Mouse (Mus musculus): ENCODE results near the gene Nppc. TPM values are rescaled to one million over a fixed set of nuclear protein-coding genes. Genes with fewer than 3 reads are reported as not detected.

Nppc gene
- polyA plus RNA-seq (2015; fragmentation: Nextera tagmentation; extraction: Ambion mirVana) = 1.6 and 3.2 TPM in 2 replicates

DNA sequence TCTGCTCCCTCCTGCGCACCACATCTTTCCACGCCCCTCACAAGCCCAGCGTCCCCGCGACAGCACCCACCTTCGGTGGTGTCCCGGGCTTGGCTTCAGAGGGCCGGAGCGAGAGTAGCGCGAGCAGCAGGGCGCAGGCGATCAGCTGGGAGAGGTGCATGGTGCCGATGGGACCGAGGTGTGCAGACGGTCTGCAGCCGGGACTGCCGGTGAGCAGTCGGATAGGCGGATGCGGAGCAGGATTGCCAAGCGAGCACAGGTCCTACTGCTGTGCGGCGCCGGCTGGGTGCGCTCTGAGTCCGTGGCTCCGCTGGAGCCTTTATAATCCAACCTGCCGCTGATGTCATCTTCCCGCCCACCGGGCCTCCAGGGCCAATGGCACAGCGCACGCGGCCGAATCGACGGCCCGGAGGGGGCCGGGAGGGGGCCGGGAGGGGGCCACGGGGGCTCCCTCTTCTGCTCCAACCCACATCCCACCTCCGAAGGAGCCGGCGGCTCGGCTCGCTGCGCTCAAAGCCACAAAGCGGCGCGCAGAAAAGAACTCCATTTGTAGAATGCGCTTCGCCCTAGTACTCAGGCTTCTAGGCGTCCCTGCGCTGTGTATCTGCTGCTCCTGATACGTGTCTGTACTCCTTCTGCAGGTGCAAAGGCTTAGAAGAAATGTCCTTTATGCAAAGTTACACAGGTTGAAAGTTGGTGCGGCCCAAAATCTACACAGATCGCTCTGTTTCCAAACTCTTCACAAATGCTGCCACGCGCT lies at the start of gene Nppc:
Gene Nppc, minus strand, starts transcription at position 293 of the 760 bp plus-strand sequence.
- Histone ChIP-seq H3K9ac (peak within 1 kb of the TSS; percentile 61), H3K9me3 (no peaks in the 10 kb centered on the region), H3K4me3 (peak within 1 kb of the TSS; percentile 55), H3K27me3 (peaks cover 66% of the 10 kb centered on the region), H3K36me3 (no peaks in the 10 kb centered on the region), H3K27ac (no peak within 1 kb of the TSS), H3K4me2 (peak within 1 kb of the TSS; percentile 98), H3K4me1 (peaks cover 20% of the 10 kb centered on the region)
- peak; percentile 87 for ATAC-seq (ENCODE audit: insufficient number of reproducible peaks, insufficient read depth, low FRiP score, low TSS enrichment, low read depth)
- WGBS = 3% methylated on average over 59 of the region's 59 CpGs

- no peak overlapping the region for H3K9ac ChIP-seq
- H3K4me1 ChIP-seq = no peaks in the 10 kb centered on the region
- no peak overlapping the region for H3K27ac ChIP-seq
- no peaks in the 10 kb centered on the region for H3K36me3 ChIP-seq
- WGBS = 91% methylated on average over 4 of the region's 4 CpGs
- H3K9me3 ChIP-seq = no peaks in the 10 kb centered on the region
- H3K4me3 ChIP-seq = no peak overlapping the region
- H3K4me2 ChIP-seq = no peak overlapping the region
- ATAC-seq (ENCODE audit: insufficient number of reproducible peaks, insufficient read depth, low FRiP score, low TSS enrichment, low read depth) = no peak
- no peaks in the 10 kb centered on the region for H3K27me3 ChIP-seq
Measured at GRCm38 (mm10) chr1:86719391-86719790, 49.0 kb upstream of the Nppc start.

- Histone ChIP-seq H3K4me3 (no peak overlapping the region), H3K9ac (no peak overlapping the region), H3K9me3 (no peaks in the 10 kb centered on the region), H3K4me1 (no peaks in the 10 kb centered on the region), H3K36me3 (no peaks in the 10 kb centered on the region), H3K27ac (no peak overlapping the region), H3K27me3 (no peaks in the 10 kb centered on the region), H3K4me2 (no peak overlapping the region)
- no peak for ATAC-seq (ENCODE audit: insufficient number of reproducible peaks, insufficient read depth, low FRiP score, low TSS enrichment, low read depth)
- WGBS = 92% methylated on average over 1 of the region's 1 CpGs
Measured at GRCm38 (mm10) chr1:86718190-86718589, 47.8 kb upstream of the Nppc start.

DNA sequence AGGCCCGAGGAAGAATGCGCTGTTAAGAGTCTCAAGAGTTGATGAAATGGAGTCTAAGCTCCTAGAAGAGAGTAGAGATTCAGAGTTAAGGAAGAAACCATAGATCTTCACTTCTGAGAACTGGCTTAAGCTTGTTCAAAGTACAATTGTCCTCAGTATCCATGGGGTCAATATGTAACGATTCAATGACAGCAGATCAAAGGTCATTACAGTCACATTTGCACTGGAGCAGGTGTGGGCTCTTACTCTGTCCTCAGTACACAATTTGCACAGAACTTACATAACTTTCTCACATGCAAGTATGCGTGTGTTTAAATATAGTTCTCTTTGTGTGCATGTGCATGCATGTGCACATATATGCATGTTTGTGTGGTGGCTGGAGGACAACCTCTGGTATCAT lies 42.7 kb upstream of the Nppc start:
- no peaks in the 10 kb centered on the region for H3K9me3 ChIP-seq
- ATAC-seq (ENCODE audit: insufficient number of reproducible peaks, insufficient read depth, low FRiP score, low TSS enrichment, low read depth) = no peak
- H3K9ac ChIP-seq = no peak overlapping the region
- H3K4me1 ChIP-seq = no peaks in the 10 kb centered on the region
- no peak overlapping the region for H3K4me2 ChIP-seq
- WGBS = 91% methylated on average over 4 of the region's 4 CpGs
- H3K27me3 ChIP-seq = no peaks in the 10 kb centered on the region
- H3K4me3 ChIP-seq = no peak overlapping the region
- H3K27ac ChIP-seq = no peak overlapping the region
- no peaks in the 10 kb centered on the region for H3K36me3 ChIP-seq

GRCm38 (mm10) chr1:86712045-86712444 lies 41.7 kb upstream of the Nppc start:
- no peak overlapping the region for H3K27ac ChIP-seq
- ATAC-seq (ENCODE audit: insufficient number of reproducible peaks, insufficient read depth, low FRiP score, low TSS enrichment, low read depth) = no peak

DNA sequence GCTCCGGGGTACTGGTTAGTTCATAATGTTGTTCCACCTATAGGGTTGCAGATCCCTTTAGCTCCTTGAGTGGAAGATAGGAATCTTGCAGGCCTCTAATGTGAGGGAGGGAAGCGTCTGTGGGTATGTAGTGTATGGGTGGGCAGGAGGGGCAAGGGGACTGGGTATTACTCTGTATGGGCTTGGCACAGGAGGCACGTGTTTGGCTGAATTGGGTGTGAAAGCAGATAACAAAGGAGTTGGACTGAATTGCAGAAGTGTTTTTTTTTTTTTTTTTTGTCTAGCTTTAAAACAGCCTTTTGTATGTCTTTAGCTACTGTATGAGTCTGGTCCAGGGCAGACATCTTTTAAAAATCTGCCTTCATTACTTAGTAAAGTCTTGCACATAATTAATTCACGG lies 39.2 kb upstream of the Nppc start:
- no peak overlapping the region for H3K27ac ChIP-seq
- no peaks in the 10 kb centered on the region for H3K9me3 ChIP-seq
- no peak overlapping the region for H3K9ac ChIP-seq
- no peaks in the 10 kb centered on the region for H3K36me3 ChIP-seq
- no peaks in the 10 kb centered on the region for H3K27me3 ChIP-seq
- H3K4me3 ChIP-seq = no peak overlapping the region
- no peak overlapping the region for H3K4me2 ChIP-seq
- WGBS = 86% methylated on average over 4 of the region's 4 CpGs
- H3K4me1 ChIP-seq = peaks cover 6% of the 10 kb centered on the region
- no peak for ATAC-seq (ENCODE audit: insufficient number of reproducible peaks, insufficient read depth, low FRiP score, low TSS enrichment, low read depth)

More at GRCm38 (mm10) chr1:86712045-86712444, 41.7 kb upstream of the Nppc start:
- no peak overlapping the region for H3K4me3 ChIP-seq
- no peaks in the 10 kb centered on the region for H3K27me3 ChIP-seq
- H3K9ac ChIP-seq = no peak overlapping the region
- no peaks in the 10 kb centered on the region for H3K9me3 ChIP-seq
- no peaks in the 10 kb centered on the region for H3K4me1 ChIP-seq
- 86% methylated on average over 2 of the region's 2 CpGs for whole genome bisulfite sequencing
- H3K4me2 ChIP-seq = no peak overlapping the region
- no peaks in the 10 kb centered on the region for H3K36me3 ChIP-seq

DNA sequence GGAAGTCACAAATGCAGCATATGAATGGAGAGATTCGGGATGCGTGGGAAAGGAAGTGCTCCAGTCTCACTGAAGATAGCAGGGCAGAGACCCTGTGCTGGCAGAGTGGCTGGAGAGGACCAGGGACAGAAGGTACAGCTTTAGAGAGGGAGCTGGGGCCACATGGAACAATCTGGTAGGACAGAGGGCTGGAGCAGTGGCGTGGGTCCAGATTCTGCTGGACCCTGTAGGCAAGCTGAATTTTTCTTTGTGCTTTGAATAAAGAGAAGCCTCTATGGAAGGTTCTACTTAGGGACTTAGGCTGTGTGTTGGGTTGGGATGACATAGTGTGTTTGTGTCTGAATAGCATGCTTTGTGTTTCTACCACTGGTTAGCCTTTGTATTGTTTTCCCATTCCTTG lies 35.1 kb upstream of the Nppc start:
- ATAC-seq (ENCODE audit: insufficient number of reproducible peaks, insufficient read depth, low FRiP score, low TSS enrichment, low read depth) = no peak
- 88% methylated on average over 3 of the region's 3 CpGs for WGBS
- peak overlapping the region; percentile 14; the same call in 1 of the 2 replicates for H3K4me2 ChIP-seq
- H3K4me1 ChIP-seq = peaks cover 12% of the 10 kb centered on the region
- H3K4me3 ChIP-seq = 0 out of 2 replicates have a peak overlapping the region, but pooled peaks have one; percentile 4
- H3K9me3 ChIP-seq = no peaks in the 10 kb centered on the region
- no peaks in the 10 kb centered on the region for H3K36me3 ChIP-seq
- no peak overlapping the region for H3K27ac ChIP-seq
- H3K27me3 ChIP-seq = no peaks in the 10 kb centered on the region
- no peak overlapping the region for H3K9ac ChIP-seq

- Histone ChIP-seq H3K27ac (peak overlapping the region; percentile 86), H3K4me2 (peak overlapping the region; percentile 86), H3K36me3 (no peaks in the 10 kb centered on the region), H3K27me3 (no peaks in the 10 kb centered on the region), H3K9me3 (no peaks in the 10 kb centered on the region), H3K4me3 (peak overlapping the region; percentile 97), H3K4me1 (peaks cover 12% of the 10 kb centered on the region), H3K9ac (peak overlapping the region; percentile 96)
- ATAC-seq (ENCODE audit: insufficient number of reproducible peaks, insufficient read depth, low FRiP score, low TSS enrichment, low read depth) = no peak; the same call in none of the 2 replicates
- under 1% methylated on average over 27 of the region's 27 CpGs for whole genome bisulfite sequencing
Measured at GRCm38 (mm10) chr1:86703965-86704326, 33.6 kb upstream of the Nppc start.

GRCm38 (mm10) chr1:86703300-86703964 lies 33.1 kb upstream of the Nppc start, which contains the start of gene Dis3l2:
Gene Dis3l2 (plus strand): TSS chr1:86703808.
- peak; percentile 83 for ATAC-seq (ENCODE audit: insufficient number of reproducible peaks, insufficient read depth, low FRiP score, low TSS enrichment, low read depth)
- Histone ChIP-seq H3K27ac (peak within 1 kb of the TSS; percentile 86), H3K4me2 (peak within 1 kb of the TSS; percentile 86), H3K9me3 (no peaks in the 10 kb centered on the region), H3K36me3 (no peaks in the 10 kb centered on the region), H3K4me3 (peak within 1 kb of the TSS; percentile 97), H3K9ac (peak within 1 kb of the TSS; percentile 96), H3K27me3 (no peaks in the 10 kb centered on the region), H3K4me1 (peaks cover 12% of the 10 kb centered on the region)
- 2% methylated on average over 54 of the region's 54 CpGs for WGBS

- Histone ChIP-seq H3K4me2 (no peak overlapping the region), H3K36me3 (no peaks in the 10 kb centered on the region), H3K9me3 (no peaks in the 10 kb centered on the region), H3K27ac (no peak overlapping the region), H3K27me3 (no peaks in the 10 kb centered on the region), H3K9ac (no peak overlapping the region), H3K4me3 (no peak overlapping the region), H3K4me1 (peaks cover 17% of the 10 kb centered on the region)
- WGBS = 79% methylated on average over 7 of the region's 7 CpGs
- ATAC-seq (ENCODE audit: insufficient number of reproducible peaks, insufficient read depth, low FRiP score, low TSS enrichment, low read depth) = no peak
Measured at GRCm38 (mm10) chr1:86700367-86700766, 30.0 kb upstream of the Nppc start.

DNA sequence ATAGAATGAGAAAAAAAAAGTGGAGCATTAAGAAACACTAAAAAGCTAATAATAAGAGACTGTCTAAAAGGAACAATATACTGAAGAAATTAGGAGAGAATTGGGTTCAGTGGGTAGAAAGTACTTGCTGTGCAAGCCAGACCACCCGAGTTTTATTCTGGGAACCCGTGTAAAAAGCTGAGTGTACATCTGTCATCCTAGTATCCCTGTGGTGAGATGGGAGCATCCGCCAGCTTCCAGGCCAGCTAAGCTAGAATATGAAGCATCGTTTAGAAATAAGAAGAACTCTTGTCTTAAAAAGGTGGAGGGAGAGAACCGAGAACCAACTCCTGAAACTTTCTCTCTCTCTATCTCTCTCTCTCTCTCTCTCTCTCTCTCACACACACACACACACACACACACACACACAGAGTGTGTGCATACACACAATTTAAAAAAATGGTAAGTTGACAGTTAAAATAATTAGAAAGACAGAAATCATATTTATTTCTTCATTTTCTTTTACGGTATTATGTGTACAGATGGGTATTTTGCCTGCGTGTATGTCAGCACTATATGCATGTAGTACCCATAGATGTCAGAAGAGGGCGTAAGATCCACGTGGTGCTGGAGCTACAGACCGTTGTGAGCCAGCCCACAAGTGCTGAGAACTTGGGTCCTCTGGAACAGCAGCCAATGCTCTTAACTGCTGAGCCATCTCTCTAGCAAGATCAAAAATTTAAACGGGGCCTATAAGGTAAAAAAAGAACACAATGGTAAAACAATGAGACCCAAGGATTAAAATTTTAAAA lies 29.2 kb upstream of the Nppc start:
- no peaks in the 10 kb centered on the region for H3K9me3 ChIP-seq
- no peak overlapping the region for H3K27ac ChIP-seq
- no peak for ATAC-seq (ENCODE audit: insufficient number of reproducible peaks, insufficient read depth, low FRiP score, low TSS enrichment, low read depth)
- no peak overlapping the region for H3K9ac ChIP-seq
- H3K36me3 ChIP-seq = no peaks in the 10 kb centered on the region
- no peak overlapping the region for H3K4me3 ChIP-seq
- no peaks in the 10 kb centered on the region for H3K27me3 ChIP-seq
- WGBS = 64% methylated on average over 11 of the region's 11 CpGs
- peaks cover 15% of the 10 kb centered on the region for H3K4me1 ChIP-seq
- no peak overlapping the region for H3K4me2 ChIP-seq

All from embryonic facial prominence, embryonic 13.5 days (tissue).